Mouse (Mus musculus) thymus, postnatal 4 days (tissue): ENCODE measurements around the gene Meltf.
A peak's percentile ranks its signal among the peaks of the same experiment; 100 is the strongest.
"Not testable (repeated sequence)": the region's sequence is repeated elsewhere in the genome, so short reads cannot be mapped to it uniquely, and the experiment has no call there.

Experiments used
- DNase-seq: peaks from one replicate; pipeline ENCODE4 v3.0.0; 2021

Gene Meltf

DNA sequence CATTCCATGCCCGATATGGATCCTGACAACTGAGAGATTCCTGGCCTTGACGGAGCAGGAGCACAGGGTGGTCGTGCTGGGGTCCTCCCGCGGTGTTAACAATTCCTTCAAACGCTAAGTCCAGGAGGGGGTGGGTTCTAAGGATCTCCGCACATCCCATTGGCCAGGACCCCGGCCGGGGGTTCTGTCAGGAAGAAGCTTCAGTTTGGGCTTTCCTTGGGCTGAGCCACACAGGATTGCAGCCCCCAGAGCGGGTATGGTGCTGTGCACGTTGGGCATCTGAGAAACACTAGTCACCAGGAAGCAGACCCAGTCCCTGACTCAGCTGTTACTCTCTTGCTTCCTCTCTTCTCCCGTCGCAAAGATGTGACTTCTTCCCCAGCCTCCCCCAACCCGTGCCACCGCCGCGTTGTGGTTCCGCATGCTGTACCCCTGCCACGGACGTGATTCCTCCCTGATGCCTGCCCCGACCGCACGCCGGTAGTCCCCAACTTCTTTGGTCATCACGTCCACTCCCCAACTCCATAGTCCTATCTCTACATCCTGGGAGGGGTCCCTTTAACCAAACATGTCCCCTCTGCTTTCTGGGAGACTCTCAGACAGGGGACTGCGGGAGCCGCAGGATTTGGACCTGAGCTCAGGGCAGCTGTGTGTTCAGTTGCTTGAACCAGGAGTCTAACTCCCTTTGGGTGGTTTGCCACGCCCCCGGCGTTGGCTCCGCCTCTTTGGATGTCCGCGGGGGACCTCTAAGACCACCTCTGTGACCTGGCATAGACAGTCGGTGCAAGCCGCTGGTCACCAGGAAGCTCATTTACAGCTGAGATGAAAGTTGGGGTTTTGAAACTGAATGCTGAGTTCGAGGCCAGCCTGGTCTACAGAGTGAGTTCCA lies 56.7 kb downstream of the Meltf start:
- peak; percentile 32 for DNase-seq

DNA sequence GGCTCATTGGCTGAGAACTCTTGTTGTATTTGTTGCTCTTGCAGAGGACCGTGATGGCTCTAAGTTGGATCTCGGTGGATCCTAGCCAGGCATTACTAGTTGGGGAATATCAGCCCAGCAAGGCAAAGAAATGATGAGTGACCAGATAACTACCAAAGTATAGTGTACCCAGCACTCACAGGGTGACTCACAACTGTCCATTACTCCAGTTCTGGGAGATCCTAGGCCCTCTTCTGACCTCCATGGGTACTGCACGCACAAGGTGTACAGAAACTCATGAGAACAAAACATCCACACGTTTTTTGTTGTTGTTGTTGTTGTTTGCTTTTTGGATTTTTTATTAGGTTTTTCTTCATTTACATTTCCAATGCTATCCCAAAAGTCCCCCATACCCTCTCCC lies 58.0 kb downstream of the Meltf start:
- no peak for DNase-seq

DNA sequence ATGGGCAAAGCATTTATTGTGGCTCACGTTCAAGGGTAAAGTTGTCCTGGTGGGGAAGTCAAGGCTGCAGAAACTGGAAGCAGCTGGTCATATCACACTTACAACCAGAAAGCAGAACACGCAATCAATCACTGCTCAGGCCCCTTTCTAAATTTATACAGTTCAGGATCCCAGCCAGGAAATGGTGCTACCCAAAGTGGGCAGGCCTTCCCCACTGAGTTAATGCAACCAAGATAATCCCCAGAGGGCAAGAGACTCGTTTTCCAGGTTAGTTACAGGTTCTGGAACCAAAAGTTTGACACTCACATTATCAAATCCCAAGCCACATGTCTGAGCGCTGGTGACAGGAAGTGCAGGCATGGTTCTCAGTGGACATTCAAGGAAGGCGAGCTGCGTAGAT lies 60.2 kb downstream of the Meltf start:
- DNase-seq: no peak

DNA sequence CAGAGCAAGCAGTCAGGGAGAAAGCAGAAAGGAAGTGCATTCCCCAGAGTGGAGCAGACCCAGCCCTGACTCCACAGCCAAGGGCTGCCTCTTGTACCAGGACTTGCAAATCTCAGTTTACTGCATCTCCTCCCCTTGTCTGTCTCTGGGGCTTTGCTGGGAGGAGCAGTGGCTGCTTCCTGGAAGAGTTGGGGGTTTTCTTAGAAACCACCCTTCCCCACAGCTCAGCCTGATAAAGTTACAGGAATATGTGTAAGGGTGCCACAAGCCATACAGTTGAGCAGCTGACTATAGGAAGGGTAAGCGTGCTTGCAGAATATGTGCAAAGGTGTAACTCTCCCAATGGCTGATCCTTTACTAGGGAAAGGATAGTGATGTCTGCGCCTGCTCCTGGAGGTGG lies 62.0 kb downstream of the Meltf start:
- no peak for DNase-seq

DNA sequence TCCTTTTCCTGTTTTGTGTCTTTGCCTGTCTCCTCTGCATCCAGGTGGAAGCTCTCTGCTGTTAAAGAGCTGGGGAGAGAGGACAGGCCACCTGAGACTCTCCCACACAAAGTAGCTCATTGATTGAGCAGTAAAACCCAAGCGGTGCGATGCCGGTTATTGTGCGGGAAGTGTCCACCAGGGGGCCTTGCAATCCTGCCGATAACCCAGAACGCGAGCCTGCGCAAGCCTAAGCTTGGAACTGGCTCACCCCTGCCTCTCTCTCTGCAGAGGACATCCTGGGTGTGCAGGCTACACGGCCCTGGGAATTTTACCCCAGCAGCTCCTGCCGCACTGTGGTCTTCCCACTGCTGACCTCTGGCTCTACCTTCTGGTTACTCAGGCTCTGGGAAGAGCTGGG lies 65.4 kb downstream of the Meltf start:
- DNase-seq: peak; percentile 92

DNA sequence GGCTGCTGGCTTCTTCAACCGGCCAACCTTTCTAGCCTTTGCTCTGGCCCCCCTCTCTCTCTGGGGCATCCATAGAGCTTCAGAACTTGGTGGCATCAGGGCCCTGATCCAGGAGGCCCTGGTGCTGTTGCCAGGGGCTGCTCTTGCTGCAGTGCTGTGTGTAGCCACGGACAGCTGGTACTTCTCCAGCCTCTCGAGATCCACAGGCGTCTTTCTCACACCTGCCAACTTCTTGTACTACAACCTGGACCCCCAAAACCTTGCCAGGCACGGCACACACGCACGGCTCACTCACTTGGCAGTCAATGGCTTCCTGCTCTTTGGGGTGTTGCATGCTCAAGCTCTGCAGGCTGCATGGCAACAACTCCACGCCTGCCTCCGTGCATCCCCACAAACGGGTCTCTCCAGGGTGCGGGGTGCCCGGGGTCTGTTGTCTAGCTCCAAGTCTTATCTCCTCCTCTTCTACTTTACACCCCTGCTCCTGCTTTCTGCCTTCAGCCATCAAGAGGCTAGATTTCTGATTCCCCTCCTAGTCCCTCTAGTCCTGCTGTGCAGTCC lies 66.2 kb downstream of the Meltf start:
- no peak for DNase-seq

DNA sequence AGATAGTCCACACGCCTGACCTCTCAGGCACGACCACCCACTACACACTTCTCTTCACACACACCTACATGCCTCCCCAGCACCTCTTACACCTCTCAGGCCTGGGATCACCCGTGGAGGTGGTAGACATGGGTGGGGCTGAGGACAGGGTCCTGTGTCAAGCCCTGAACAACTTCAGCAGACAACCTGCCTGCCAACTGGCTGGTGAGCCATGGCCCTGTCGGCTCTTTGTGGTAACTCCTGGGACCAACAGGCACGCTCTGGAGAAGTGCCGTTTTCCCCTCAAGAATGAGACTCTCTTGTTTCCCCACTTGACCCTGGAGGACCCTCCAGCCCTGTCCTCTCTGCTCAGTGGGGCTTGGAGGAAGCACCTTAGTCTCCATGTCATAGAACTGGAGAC lies 66.8 kb downstream of the Meltf start:
- DNase-seq: no peak

DNA sequence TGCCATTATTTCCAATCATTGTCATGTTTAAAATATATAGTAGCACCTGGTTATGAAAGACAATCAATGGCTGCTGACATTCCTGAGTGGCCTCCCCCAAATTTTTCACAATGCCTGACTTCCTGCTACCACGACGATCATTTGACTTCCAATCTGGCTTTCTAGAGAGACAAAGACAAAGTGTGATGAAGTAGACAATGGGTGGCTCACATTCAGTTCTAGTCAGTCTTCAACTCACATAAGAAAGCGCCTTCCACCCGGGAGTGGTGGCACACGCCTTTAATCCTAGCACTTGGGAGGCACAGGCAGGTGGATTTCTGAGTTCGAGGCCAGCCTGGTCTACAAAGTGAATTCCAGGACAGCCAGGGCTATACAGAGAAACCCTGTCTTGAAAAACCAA lies 67.4 kb downstream of the Meltf start:
- DNase-seq: not testable (repeated sequence)

DNA sequence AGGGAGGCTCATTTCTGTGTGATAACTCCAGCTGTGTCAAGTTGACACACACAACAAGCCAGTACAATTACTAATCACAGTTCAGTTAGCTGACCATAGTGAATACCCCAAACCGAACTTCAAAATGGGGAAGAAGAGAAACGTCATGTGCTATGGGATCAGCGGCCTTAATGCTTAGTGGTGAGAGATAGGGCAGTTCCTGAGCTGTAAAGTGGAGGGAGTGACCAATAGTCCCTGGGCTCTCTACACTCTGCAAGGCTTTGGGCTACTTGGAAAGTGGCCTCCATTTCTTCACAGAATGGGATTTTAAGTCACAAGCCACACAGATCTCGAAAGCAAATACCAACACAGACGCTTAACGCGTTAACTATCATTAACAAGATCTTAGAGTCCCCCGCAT lies 68.7 kb downstream of the Meltf start:
- no peak for DNase-seq

DNA sequence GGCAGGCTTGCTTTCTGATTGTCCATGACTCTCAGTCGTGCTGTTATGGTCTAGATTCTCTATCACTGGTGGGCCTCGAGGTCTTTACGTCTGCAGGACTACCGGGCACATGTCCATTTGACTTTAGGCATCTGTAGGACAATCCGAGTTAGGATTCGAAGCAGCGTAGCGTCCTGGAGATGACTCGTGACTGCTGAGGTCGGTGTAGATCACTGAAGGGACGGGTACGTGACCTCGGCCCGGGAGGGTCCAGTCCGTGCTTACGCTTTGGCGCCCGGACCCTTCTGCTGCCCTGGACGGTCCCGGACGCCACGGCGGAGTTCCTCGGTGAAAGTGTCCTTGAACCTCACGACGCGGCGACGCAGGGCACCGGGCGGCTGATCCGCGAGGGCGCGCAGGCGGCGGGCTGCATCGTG lies 69.3 kb downstream of the Meltf start:
- no peak for DNase-seq

DNA sequence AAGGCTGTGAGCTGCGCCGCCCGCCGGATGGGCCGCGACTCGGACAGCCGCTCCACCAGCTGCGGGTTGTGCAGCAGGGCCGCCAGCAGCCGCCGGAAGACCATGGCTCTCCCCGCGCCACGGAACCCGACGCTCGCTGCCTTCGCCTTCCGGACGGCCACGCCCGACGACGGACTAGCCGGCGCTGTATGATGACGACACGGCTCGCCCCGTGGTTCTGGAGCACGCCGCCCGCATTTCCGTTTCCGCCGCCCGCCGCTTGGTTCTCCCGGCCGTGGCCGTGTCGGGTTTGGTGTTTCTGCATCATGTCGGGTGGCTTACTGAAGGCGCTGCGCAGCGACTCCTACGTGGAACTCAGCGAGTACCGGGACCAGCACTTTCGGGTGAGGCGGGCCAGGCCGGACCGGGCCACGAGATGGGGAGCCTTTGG lies 69.8 kb downstream of the Meltf start, which contains the start of the genes 0610012G03Rik and Ncbp2:
TSS of gene 0610012G03Rik (minus strand) at position 150 of the 430 bp plus-strand sequence.
TSS of gene Ncbp2 (plus strand) at position 169 of the 430 bp plus-strand sequence.
- DNase-seq: peak; percentile 98
